Mouse (Mus musculus): ENCODE measurements around the gene Robo1.
A peak's percentile ranks its signal among the peaks of the same experiment; 100 is the strongest.

The Robo1 gene

GRCm38 (mm10) chr16:72995955-72996535, 687.9 kb downstream of the Robo1 start:
- no peak for DNase-seq (ENCODE audit: low read depth, low spot score)

GRCm38 (mm10) chr16:72998677-72999076, 690.6 kb downstream of the Robo1 start:
- DNase-seq (ENCODE audit: low read depth, low spot score), result no peak

GRCm38 (mm10) chr16:73002685-73003084, 694.6 kb downstream of the Robo1 start:
- no peak for DNase-seq (ENCODE audit: low read depth, low spot score)

- DNase-seq (ENCODE audit: low read depth, low spot score), result peak; percentile 77
These were observed 696.5 kb downstream of the Robo1 start for GRCm38 (mm10) chr16:73004601-73005000.

GRCm38 (mm10) chr16:73005831-73006230, 697.7 kb downstream of the Robo1 start:
- DNase-seq (ENCODE audit: low read depth, low spot score), result no peak

GRCm38 (mm10) chr16:73007434-73007833, 699.3 kb downstream of the Robo1 start:
- DNase-seq (ENCODE audit: low read depth, low spot score), result no peak

- peak; percentile 87 for DNase-seq (ENCODE audit: low read depth, low spot score)
These were observed 703.2 kb downstream of the Robo1 start for GRCm38 (mm10) chr16:73011313-73011712.

GRCm38 (mm10) chr16:73012926-73013325, 704.8 kb downstream of the Robo1 start:
- peak; percentile 79 for DNase-seq (ENCODE audit: low read depth, low spot score)

GRCm38 (mm10) chr16:73014544-73014943, 706.4 kb downstream of the Robo1 start:
- DNase-seq (ENCODE audit: low read depth, low spot score), result peak; percentile 88

GRCm38 (mm10) chr16:73015976-73016375, 707.9 kb downstream of the Robo1 start:
- no peak for DNase-seq (ENCODE audit: low read depth, low spot score)

GRCm38 (mm10) chr16:73016801-73017200, 708.7 kb downstream of the Robo1 start:
- DNase-seq (ENCODE audit: low read depth, low spot score), result peak; percentile 12

- DNase-seq (ENCODE audit: low read depth, low spot score), result peak; percentile 14
These were observed 716.2 kb downstream of the Robo1 start for GRCm38 (mm10) chr16:73024326-73024725.

GRCm38 (mm10) chr16:73027692-73028091, 719.6 kb downstream of the Robo1 start:
- DNase-seq (ENCODE audit: low read depth, low spot score), result peak; percentile 16

- no peak for DNase-seq (ENCODE audit: low read depth, low spot score)
These were observed 722.9 kb downstream of the Robo1 start for GRCm38 (mm10) chr16:73030999-73031398.

GRCm38 (mm10) chr16:73035210-73035985, 727.3 kb downstream of the Robo1 start:
- peak; percentile 8 for DNase-seq (ENCODE audit: low read depth, low spot score)

GRCm38 (mm10) chr16:73038552-73038951, 730.4 kb downstream of the Robo1 start:
- peak; percentile 8 for DNase-seq (ENCODE audit: low read depth, low spot score)

- DNase-seq (ENCODE audit: low read depth, low spot score), result no peak
These were observed 754.4 kb downstream of the Robo1 start for GRCm38 (mm10) chr16:73062461-73062860.

- DNase-seq (ENCODE audit: low read depth, low spot score), result no peak
These were observed 759.7 kb downstream of the Robo1 start for GRCm38 (mm10) chr16:73067782-73068181.

GRCm38 (mm10) chr16:73072047-73072446, 763.9 kb downstream of the Robo1 start:
- no peak for DNase-seq (ENCODE audit: low read depth, low spot score)

- no peak for DNase-seq (ENCODE audit: low read depth, low spot score)
These were observed 764.8 kb downstream of the Robo1 start for GRCm38 (mm10) chr16:73072883-73073282.

GRCm38 (mm10) chr16:73082420-73082819, 774.3 kb downstream of the Robo1 start:
- no peak for DNase-seq (ENCODE audit: low read depth, low spot score)

GRCm38 (mm10) chr16:73083077-73083476, 775.0 kb downstream of the Robo1 start:
- no peak for DNase-seq (ENCODE audit: low read depth, low spot score)
